Mouse (Mus musculus) brain, embryonic 14.5 days (tissue): Measurements from ENCODE around the gene Mydgf.

Source experiments
- CTCF ChIP-seq: fragments of 200-500 bp; IDR thresholded peaks from 2 replicates; pipeline ENCODE4 v1.5.1; 2012; ENCODE audit warnings: inconsistent platforms, mild to moderate bottlenecking, moderate library complexity, borderline replicate concordance; ENCODE audit not compliant: insufficient read depth, insufficient read length; ENCODE audit errors: extremely low read depth
- POLR2A ChIP-seq: fragments of 200-500 bp; IDR thresholded peaks from 2 replicates; pipeline ENCODE4 v1.6.1; 2012; ENCODE audit warnings: mild to moderate bottlenecking, inconsistent platforms, borderline replicate concordance; ENCODE audit not compliant: poor library complexity, insufficient read depth, insufficient read length, severe bottlenecking; ENCODE audit errors: extremely low read depth

DNA sequence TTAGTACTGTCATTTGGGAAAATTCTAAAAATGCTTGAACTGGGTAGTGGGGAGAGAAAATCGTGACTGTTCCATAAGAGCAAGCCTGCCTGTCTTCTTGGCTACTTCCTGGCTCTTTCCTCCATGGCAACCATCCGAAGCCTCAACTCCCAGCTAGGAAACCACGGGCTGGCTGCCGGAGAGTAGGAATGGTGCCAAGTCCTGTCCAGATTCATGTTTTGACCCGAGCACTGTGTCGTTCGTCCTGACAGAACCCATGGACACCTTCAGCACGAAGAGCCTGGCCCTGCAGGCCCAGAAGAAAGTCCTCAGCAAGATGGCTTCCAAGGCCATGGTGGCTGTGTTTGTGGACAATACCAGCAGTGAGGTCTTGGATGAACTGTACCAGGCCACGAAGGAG lies 12.3 kb downstream of the Mydgf start:
- no peak for TF ChIP-seq CTCF
- no peak for TF ChIP-seq POLR2A
